Mouse (Mus musculus): ENCODE data around the gene Mettl17. TPM values are rescaled to one million over a fixed set of nuclear protein-coding genes. Genes with fewer than 3 reads are reported as not detected.
"Not testable (repeated sequence)": the region's sequence is repeated elsewhere in the genome, so short reads cannot be mapped to it uniquely, and the experiment has no call there.

Mettl17 gene
- polyA plus RNA-seq (2015; fragmentation: Nextera tagmentation; extraction: Ambion mirVana): 82.5 and 86.0 TPM in 2 replicates

- peak within 1 kb of the TSS; percentile 77 for H3K4me3 ChIP-seq
- peak within 1 kb of the TSS; percentile 91 for H3K9ac ChIP-seq
- H3K36me3 ChIP-seq: peaks cover 37% of the 10 kb centered on the region
- WGBS: under 1% methylated on average over 43 of the region's 43 CpGs
- peaks cover 21% of the 10 kb centered on the region for H3K4me1 ChIP-seq (replicated peaks)
- peak; percentile 98 for ATAC-seq (ENCODE audit: low FRiP score)
- H3K9me3 ChIP-seq: no peaks in the 10 kb centered on the region
- peak within 1 kb of the TSS; percentile 71 for H3K4me2 ChIP-seq
- peak within 1 kb of the TSS; percentile 86 for H3K27ac ChIP-seq
- H3K27me3 ChIP-seq: no peaks in the 10 kb centered on the region
Measured at GRCm38 (mm10) chr14:51884598-51885331, at the start of gene Mettl17. Mettl17 (plus strand) TSS chr14:51884842.

- not testable (repeated sequence) for H3K4me1 ChIP-seq (replicated peaks); H3K9ac ChIP-seq; H3K9me3 ChIP-seq; H3K27me3 ChIP-seq; H3K36me3 ChIP-seq; H3K4me3 ChIP-seq; H3K27ac ChIP-seq; H3K4me2 ChIP-seq; ATAC-seq (ENCODE audit: low FRiP score)
- 20% methylated on average over 2 of the region's 2 CpGs for WGBS
Measured at GRCm38 (mm10) chr14:51838480-51838879, 46.2 kb upstream of the Mettl17 start.

GRCm38 (mm10) chr14:51842250-51842649 is 42.4 kb upstream of the Mettl17 start:
- H3K27me3 ChIP-seq: no peaks in the 10 kb centered on the region
- no peak overlapping the region for H3K27ac ChIP-seq
- 72% methylated on average over 1 of the region's 1 CpGs for WGBS
- no peak for ATAC-seq (ENCODE audit: low FRiP score)
- no peaks in the 10 kb centered on the region for H3K36me3 ChIP-seq
- H3K9ac ChIP-seq: no peak overlapping the region
- H3K4me1 ChIP-seq (replicated peaks): no peaks in the 10 kb centered on the region
- no peak overlapping the region for H3K4me2 ChIP-seq
- H3K9me3 ChIP-seq: no peaks in the 10 kb centered on the region
- H3K4me3 ChIP-seq: no peak overlapping the region

GRCm38 (mm10) chr14:51842781-51843180 is 41.9 kb upstream of the Mettl17 start:
- H3K27ac ChIP-seq: no peak overlapping the region
- 95% methylated on average over 2 of the region's 2 CpGs for WGBS
- H3K9me3 ChIP-seq: no peaks in the 10 kb centered on the region
- no peaks in the 10 kb centered on the region for H3K36me3 ChIP-seq
- ATAC-seq (ENCODE audit: low FRiP score): no peak
- no peaks in the 10 kb centered on the region for H3K27me3 ChIP-seq
- no peak overlapping the region for H3K4me2 ChIP-seq
- H3K9ac ChIP-seq: no peak overlapping the region
- no peaks in the 10 kb centered on the region for H3K4me1 ChIP-seq (replicated peaks)
- no peak overlapping the region for H3K4me3 ChIP-seq

- Histone ChIP-seq H3K27me3 (no peaks in the 10 kb centered on the region), H3K36me3 (no peaks in the 10 kb centered on the region), H3K27ac (no peak overlapping the region), H3K9me3 (no peaks in the 10 kb centered on the region), H3K4me1 (replicated peaks) (no peaks in the 10 kb centered on the region), H3K4me2 (no peak overlapping the region), H3K4me3 (no peak overlapping the region), H3K9ac (no peak overlapping the region)
- no peak for ATAC-seq (ENCODE audit: low FRiP score)
Measured at GRCm38 (mm10) chr14:51843882-51844281, 40.8 kb upstream of the Mettl17 start.

GRCm38 (mm10) chr14:51846566-51846965 is 38.1 kb upstream of the Mettl17 start:
- Histone ChIP-seq H3K36me3 (no peaks in the 10 kb centered on the region), H3K27me3 (no peaks in the 10 kb centered on the region), H3K4me2 (no peak overlapping the region), H3K27ac (no peak overlapping the region), H3K4me3 (no peak overlapping the region), H3K4me1 (replicated peaks) (no peaks in the 10 kb centered on the region), H3K9me3 (no peaks in the 10 kb centered on the region), H3K9ac (no peak overlapping the region)
- ATAC-seq (ENCODE audit: low FRiP score): no peak
- WGBS: 80% methylated on average over 3 of the region's 3 CpGs

GRCm38 (mm10) chr14:51851006-51851405 is 33.6 kb upstream of the Mettl17 start:
- H3K36me3 ChIP-seq; H3K27me3 ChIP-seq; H3K27ac ChIP-seq; H3K9me3 ChIP-seq; H3K9ac ChIP-seq; H3K4me1 ChIP-seq (replicated peaks); ATAC-seq (ENCODE audit: low FRiP score); H3K4me2 ChIP-seq; H3K4me3 ChIP-seq: not testable (repeated sequence)
- WGBS: 47% methylated on average over 3 of the region's 3 CpGs

- no peaks in the 10 kb centered on the region for H3K9me3 ChIP-seq
- no peaks in the 10 kb centered on the region for H3K4me1 ChIP-seq (replicated peaks)
- no peak within 1 kb of the TSS for H3K27ac ChIP-seq
- no peaks in the 10 kb centered on the region for H3K27me3 ChIP-seq
- H3K4me2 ChIP-seq: no peak within 1 kb of the TSS
- no peaks in the 10 kb centered on the region for H3K36me3 ChIP-seq
- ATAC-seq (ENCODE audit: low FRiP score): no peak
- H3K4me3 ChIP-seq: no peak within 1 kb of the TSS
- no peak within 1 kb of the TSS for H3K9ac ChIP-seq
Measured at GRCm38 (mm10) chr14:51853399-51853798, 31.2 kb upstream of the Mettl17 start, which contains the start of gene Ear6. Ear6 (plus strand) TSS chr14:51853699.

GRCm38 (mm10) chr14:51855280-51855679 is 29.4 kb upstream of the Mettl17 start:
- H3K36me3 ChIP-seq; H3K9ac ChIP-seq; H3K27me3 ChIP-seq; H3K27ac ChIP-seq; ATAC-seq (ENCODE audit: low FRiP score); H3K9me3 ChIP-seq; H3K4me2 ChIP-seq; H3K4me1 ChIP-seq (replicated peaks); H3K4me3 ChIP-seq: not testable (repeated sequence)
- 85% methylated on average over 7 of the region's 7 CpGs for WGBS

- not testable (repeated sequence) for H3K4me2 ChIP-seq; H3K27ac ChIP-seq; H3K4me3 ChIP-seq; H3K4me1 ChIP-seq (replicated peaks); ATAC-seq (ENCODE audit: low FRiP score); H3K9ac ChIP-seq; H3K36me3 ChIP-seq; H3K9me3 ChIP-seq; H3K27me3 ChIP-seq
- WGBS: 19% methylated on average over 1 of the region's 1 CpGs
Measured at GRCm38 (mm10) chr14:51863603-51864002, 21.0 kb upstream of the Mettl17 start.

GRCm38 (mm10) chr14:51870756-51871155 is 13.9 kb upstream of the Mettl17 start:
- H3K27ac ChIP-seq: no peak overlapping the region
- H3K4me3 ChIP-seq: no peak overlapping the region
- H3K4me2 ChIP-seq: no peak overlapping the region
- H3K9me3 ChIP-seq: no peaks in the 10 kb centered on the region
- H3K27me3 ChIP-seq: no peaks in the 10 kb centered on the region
- H3K36me3 ChIP-seq: no peaks in the 10 kb centered on the region
- no peak overlapping the region for H3K9ac ChIP-seq
- 81% methylated on average over 2 of the region's 2 CpGs for WGBS
- H3K4me1 ChIP-seq (replicated peaks): no peaks in the 10 kb centered on the region
- no peak for ATAC-seq (ENCODE audit: low FRiP score)

GRCm38 (mm10) chr14:51871741-51872140 is 12.9 kb upstream of the Mettl17 start:
- Histone ChIP-seq H3K27me3 (no peaks in the 10 kb centered on the region), H3K4me1 (replicated peaks) (no peaks in the 10 kb centered on the region), H3K27ac (no peak overlapping the region), H3K4me3 (no peak overlapping the region), H3K9ac (no peak overlapping the region), H3K4me2 (no peak overlapping the region), H3K9me3 (no peaks in the 10 kb centered on the region), H3K36me3 (no peaks in the 10 kb centered on the region)
- ATAC-seq (ENCODE audit: low FRiP score): no peak
- 75% methylated on average over 9 of the region's 9 CpGs for WGBS

GRCm38 (mm10) chr14:51877517-51877916 is 7.1 kb upstream of the Mettl17 start:
- Histone ChIP-seq H3K4me3 (no peak overlapping the region), H3K27ac (no peak overlapping the region), H3K36me3 (no peaks in the 10 kb centered on the region), H3K27me3 (no peaks in the 10 kb centered on the region), H3K4me1 (replicated peaks) (no peaks in the 10 kb centered on the region), H3K9me3 (no peaks in the 10 kb centered on the region), H3K4me2 (no peak overlapping the region), H3K9ac (no peak overlapping the region)
- no peak for ATAC-seq (ENCODE audit: low FRiP score)
- WGBS: 84% methylated on average over 3 of the region's 3 CpGs

Measured in hindbrain, embryonic 13.5 days (tissue).